Mouse (Mus musculus) cerebellum, adult 9-10 months (tissue): ENCODE results near the gene Mpo.

Source experiments
- DNase-seq: peaks from one replicate; pipeline ENCODE4 v3.0.0; 2022

Gene Mpo

GRCm38 (mm10) chr11:87793460-87793859, at the start of gene Mpo:
Mpo (plus strand) TSS chr11:87793581.
- DNase-seq: no peak

- DNase-seq: no peak
Measured at GRCm38 (mm10) chr11:87743691-87744090, 49.7 kb upstream of the Mpo start.

GRCm38 (mm10) chr11:87744964-87745363, 48.4 kb upstream of the Mpo start:
- DNase-seq: no peak

- no peak for DNase-seq
Measured at GRCm38 (mm10) chr11:87745632-87746555, 47.5 kb upstream of the Mpo start.

GRCm38 (mm10) chr11:87747312-87747711, 46.1 kb upstream of the Mpo start:
- DNase-seq: no peak

- DNase-seq: no peak
Measured at GRCm38 (mm10) chr11:87747716-87748115, 45.7 kb upstream of the Mpo start.

- no peak for DNase-seq
Measured at GRCm38 (mm10) chr11:87748132-87749119, 45.0 kb upstream of the Mpo start.

GRCm38 (mm10) chr11:87749192-87750042, 44.0 kb upstream of the Mpo start:
- DNase-seq: no peak

GRCm38 (mm10) chr11:87750043-87750421, 43.3 kb upstream of the Mpo start:
- DNase-seq: no peak

- DNase-seq: no peak
Measured at GRCm38 (mm10) chr11:87750521-87750920, 42.9 kb upstream of the Mpo start.

- DNase-seq: no peak
Measured at GRCm38 (mm10) chr11:87751031-87751430, 42.4 kb upstream of the Mpo start.

GRCm38 (mm10) chr11:87751491-87751966, 41.9 kb upstream of the Mpo start:
- no peak for DNase-seq

GRCm38 (mm10) chr11:87752307-87752706, 41.1 kb upstream of the Mpo start:
- DNase-seq: no peak

- no peak for DNase-seq
Measured at GRCm38 (mm10) chr11:87753255-87753654, 40.1 kb upstream of the Mpo start.

GRCm38 (mm10) chr11:87753891-87754501, 39.4 kb upstream of the Mpo start:
- DNase-seq: no peak

- no peak for DNase-seq
Measured at GRCm38 (mm10) chr11:87754603-87755002, 38.8 kb upstream of the Mpo start.

- no peak for DNase-seq
Measured at GRCm38 (mm10) chr11:87755360-87756017, 37.9 kb upstream of the Mpo start.

GRCm38 (mm10) chr11:87756251-87756820, 37.0 kb upstream of the Mpo start:
- DNase-seq: no peak

- no peak for DNase-seq
Measured at GRCm38 (mm10) chr11:87757001-87757954, 36.1 kb upstream of the Mpo start.
